Mouse (Mus musculus): ENCODE data around the gene Foxa3. TPM values are rescaled to one million over a fixed set of nuclear protein-coding genes. Genes with fewer than 3 reads are reported as not detected.
A peak's percentile ranks its signal among the peaks of the same experiment; 100 is the strongest.

Foxa3 gene
- polyA plus RNA-seq, 1 experiment from 2014 or later, result not detected

DNA sequence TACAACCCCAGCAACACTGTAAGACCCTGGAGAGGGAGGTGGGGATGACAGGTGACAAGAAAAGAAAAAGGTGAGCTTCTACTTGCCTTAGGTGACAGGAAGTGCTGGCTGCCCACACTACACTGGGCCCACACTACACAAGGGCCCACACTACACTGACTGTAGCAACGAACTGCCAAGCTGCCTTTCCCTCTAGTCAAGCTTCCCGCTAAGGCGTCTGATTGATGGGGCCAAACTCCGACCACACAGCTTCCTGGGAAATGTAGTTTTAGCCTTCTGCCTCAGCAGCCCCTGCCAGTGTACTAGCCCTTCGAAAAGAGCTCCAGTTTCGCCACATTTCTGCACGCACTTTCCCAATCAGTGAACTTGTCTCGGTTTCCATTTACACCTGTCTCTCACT, 55.7 kb downstream of the Foxa3 start:
- H3K36me3 ChIP-seq (replicated peaks; ENCODE audit: control insufficient read depth, insufficient read depth), result no peaks in the 10 kb centered on the region
- H3K4me3 ChIP-seq (replicated peaks; ENCODE audit: low read length), result no peak overlapping the region
- no peak overlapping the region for H3K9ac ChIP-seq
- DNase-seq (ENCODE audit: low spot score) (peak; percentile 68), ATAC-seq (ENCODE audit: low FRiP score) (peak; percentile 44)
- no peaks in the 10 kb centered on the region for H3K27me3 ChIP-seq (ENCODE audit: control insufficient read depth, insufficient read depth, low read length)
- peaks cover 14% of the 10 kb centered on the region for H3K4me1 ChIP-seq (replicated peaks; ENCODE audit: control insufficient read depth, insufficient read depth, low read length)
- H3K9me3 ChIP-seq (ENCODE audit: control insufficient read depth, low read length), result no peaks in the 10 kb centered on the region
- WGBS, result 11% methylated on average over 8 of the region's 8 CpGs
- H3K4me2 ChIP-seq (replicated peaks), result no peak overlapping the region
- H3K27ac ChIP-seq, result 0 out of 2 replicates have a peak overlapping the region, but pooled peaks have one; percentile 45

DNA sequence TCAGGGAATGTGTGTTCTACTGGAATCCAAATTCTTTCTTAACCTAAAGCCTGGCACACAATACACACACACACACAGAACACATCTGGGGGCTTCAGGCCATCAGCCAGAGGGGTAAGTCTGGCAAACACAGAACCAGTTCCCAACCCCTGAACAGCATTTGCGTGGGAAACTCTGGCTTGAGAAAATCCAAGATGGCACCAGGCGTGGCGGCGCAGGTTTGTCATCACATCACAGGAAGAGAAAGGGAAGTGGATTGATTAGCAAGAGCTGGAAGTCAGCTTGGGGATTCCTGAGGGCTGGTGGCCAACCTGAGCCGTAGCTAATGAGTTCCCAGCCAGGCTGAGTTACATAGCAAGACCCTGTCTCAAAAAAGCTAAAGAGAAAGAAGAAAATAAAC, 58.0 kb downstream of the Foxa3 start:
- peaks cover 26% of the 10 kb centered on the region for H3K4me1 ChIP-seq (replicated peaks; ENCODE audit: control insufficient read depth, insufficient read depth, low read length)
- H3K9me3 ChIP-seq (ENCODE audit: control insufficient read depth, low read length), result no peaks in the 10 kb centered on the region
- ATAC-seq (ENCODE audit: low FRiP score) (no peak), DNase-seq (ENCODE audit: low spot score) (no peak)
- no peak overlapping the region for H3K27ac ChIP-seq
- H3K4me2 ChIP-seq (replicated peaks), result no peak overlapping the region
- no peaks in the 10 kb centered on the region for H3K27me3 ChIP-seq (ENCODE audit: control insufficient read depth, insufficient read depth, low read length)
- no peaks in the 10 kb centered on the region for H3K36me3 ChIP-seq (replicated peaks; ENCODE audit: control insufficient read depth, insufficient read depth)
- H3K9ac ChIP-seq, result no peak overlapping the region
- 82% methylated on average over 5 of the region's 5 CpGs for WGBS
- H3K4me3 ChIP-seq (replicated peaks; ENCODE audit: low read length), result no peak overlapping the region

DNA sequence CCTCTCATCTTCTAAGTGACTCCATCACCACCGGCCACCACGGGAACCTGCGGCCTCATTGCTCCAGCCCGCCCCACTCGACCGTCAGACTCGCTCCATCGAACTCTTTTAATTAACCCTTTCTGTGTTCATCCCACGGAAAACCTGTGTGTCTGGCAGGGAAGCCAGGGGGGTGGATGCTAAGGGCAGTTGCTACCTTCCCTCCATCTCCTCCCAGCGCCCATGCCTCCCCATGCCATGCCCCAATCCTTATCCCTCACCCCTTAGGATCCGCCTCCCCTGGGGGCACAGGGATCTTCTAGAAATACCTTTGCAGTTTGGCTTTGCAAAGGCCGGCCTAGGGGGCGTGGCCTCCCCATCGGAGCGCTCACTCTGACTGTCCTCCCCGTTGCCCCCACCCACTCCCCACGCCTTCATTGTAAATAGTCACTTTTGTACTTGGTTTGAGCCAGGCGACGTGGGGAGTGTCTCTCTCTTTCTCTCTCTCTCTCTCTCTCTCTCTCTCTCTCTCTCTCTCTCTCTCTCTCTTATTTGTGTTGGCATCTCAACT, 60.0 kb downstream of the Foxa3 start:
- H3K4me3 ChIP-seq (replicated peaks; ENCODE audit: low read length), result no peak overlapping the region
- 4% methylated on average over 19 of the region's 19 CpGs for WGBS
- H3K27ac ChIP-seq, result no peak overlapping the region
- H3K4me1 ChIP-seq (replicated peaks; ENCODE audit: control insufficient read depth, insufficient read depth, low read length), result peaks cover 30% of the 10 kb centered on the region
- no peak overlapping the region for H3K9ac ChIP-seq
- no peaks in the 10 kb centered on the region for H3K9me3 ChIP-seq (ENCODE audit: control insufficient read depth, low read length)
- ATAC-seq (ENCODE audit: low FRiP score) (no peak), DNase-seq (ENCODE audit: low spot score) (no peak)
- peaks cover 12% of the 10 kb centered on the region; the same call in 1 of the 2 replicates for H3K36me3 ChIP-seq (replicated peaks; ENCODE audit: control insufficient read depth, insufficient read depth)
- H3K4me2 ChIP-seq (replicated peaks), result peak overlapping the region; percentile 46
- no peaks in the 10 kb centered on the region for H3K27me3 ChIP-seq (ENCODE audit: control insufficient read depth, insufficient read depth, low read length)

Other genes starting within 250 kb of the Foxa3 start
- gene Psg19, start 225.0 kb downstream of the Foxa3 start, polyA plus RNA-seq (2014; fragmentation: Nextera tagmentation; extraction: Ambion mirVana), result not detected in 2 replicates
- gene Psg17, start 201.9 kb downstream of the Foxa3 start, polyA plus RNA-seq (2014; fragmentation: Nextera tagmentation; extraction: Ambion mirVana), result 0.12 TPM in 1 of 2 replicates, not detected in the other
- 0.39 and 0.50 TPM in 2 replicates for gene Mill2, start 183.6 kb downstream of the Foxa3 start, polyA plus RNA-seq (2014; fragmentation: Nextera tagmentation; extraction: Ambion mirVana)
- gene Pglyrp1, start 152.2 kb downstream of the Foxa3 start, polyA plus RNA-seq (2014; fragmentation: Nextera tagmentation; extraction: Ambion mirVana), result 24.5 and 25.2 TPM in 2 replicates
- 23.9 and 24.0 TPM in 2 replicates for gene Ccdc61, start 113.1 kb downstream of the Foxa3 start, polyA plus RNA-seq (2014; fragmentation: Nextera tagmentation; extraction: Ambion mirVana)
- gene Nova2, start 97.7 kb downstream of the Foxa3 start, polyA plus RNA-seq (2014; fragmentation: Nextera tagmentation; extraction: Ambion mirVana), result 15.4 and 16.3 TPM in 2 replicates
- gene Nanos2, start 36.1 kb downstream of the Foxa3 start, polyA plus RNA-seq (2014; fragmentation: Nextera tagmentation; extraction: Ambion mirVana), result 0.52 and 0.69 TPM in 2 replicates
- 6.7 and 7.4 TPM in 2 replicates for gene Mypop, start 32.3 kb downstream of the Foxa3 start, polyA plus RNA-seq (2014; fragmentation: Nextera tagmentation; extraction: Ambion mirVana)
- gene Irf2bp1, start 19.5 kb downstream of the Foxa3 start, polyA plus RNA-seq (2014; fragmentation: Nextera tagmentation; extraction: Ambion mirVana), result 32.4 and 38.1 TPM in 2 replicates
- gene Sympk, start 839 bp upstream of the Foxa3 start, polyA plus RNA-seq (2014; fragmentation: Nextera tagmentation; extraction: Ambion mirVana), result 18.7 and 18.8 TPM in 2 replicates
- gene Rsph6a, start 31.2 kb upstream of the Foxa3 start, polyA plus RNA-seq (2014; fragmentation: Nextera tagmentation; extraction: Ambion mirVana), result 0.27 and 0.43 TPM in 2 replicates
- 32.0 and 35.0 TPM in 2 replicates for gene Dmwd, start 52.7 kb upstream of the Foxa3 start, polyA plus RNA-seq (2014; fragmentation: Nextera tagmentation; extraction: Ambion mirVana)
- 8.2 and 8.9 TPM in 2 replicates for gene Dmpk, start 60.3 kb upstream of the Foxa3 start, polyA plus RNA-seq (2014; fragmentation: Nextera tagmentation; extraction: Ambion mirVana)
- 2.3 and 2.5 TPM in 2 replicates for gene Six5, start 71.1 kb upstream of the Foxa3 start, polyA plus RNA-seq (2014; fragmentation: Nextera tagmentation; extraction: Ambion mirVana)
- 6.7 and 7.7 TPM in 2 replicates for gene Gm4969, start 94.8 kb upstream of the Foxa3 start, polyA plus RNA-seq (2014; fragmentation: Nextera tagmentation; extraction: Ambion mirVana)
- 10.9 and 11.9 TPM in 2 replicates for gene Fbxo46, start 96.3 kb upstream of the Foxa3 start, polyA plus RNA-seq (2014; fragmentation: Nextera tagmentation; extraction: Ambion mirVana)
- 19.1 and 20.3 TPM in 2 replicates for gene Qpctl, start 125.8 kb upstream of the Foxa3 start, polyA plus RNA-seq (2014; fragmentation: Nextera tagmentation; extraction: Ambion mirVana)
- gene Snrpd2, start 126.2 kb upstream of the Foxa3 start, polyA plus RNA-seq (2014; fragmentation: Nextera tagmentation; extraction: Ambion mirVana), result 104 and 110 TPM in 2 replicates
- gene Gipr, start 142.6 kb upstream of the Foxa3 start, polyA plus RNA-seq (2014; fragmentation: Nextera tagmentation; extraction: Ambion mirVana), result 0.62 and 1.1 TPM in 2 replicates
- gene Eml2, start 152.9 kb upstream of the Foxa3 start, polyA plus RNA-seq (2014; fragmentation: Nextera tagmentation; extraction: Ambion mirVana), result 3.4 and 3.6 TPM in 2 replicates
- gene Gpr4, start 189.0 kb upstream of the Foxa3 start, polyA plus RNA-seq (2014; fragmentation: Nextera tagmentation; extraction: Ambion mirVana), result 3.1 and 3.2 TPM in 2 replicates
- gene Opa3, start 204.8 kb upstream of the Foxa3 start, polyA plus RNA-seq (2014; fragmentation: Nextera tagmentation; extraction: Ambion mirVana), result 34.1 and 36.6 TPM in 2 replicates
- 32.7 and 35.3 TPM in 2 replicates for gene Vasp, start 248.3 kb upstream of the Foxa3 start, polyA plus RNA-seq (2014; fragmentation: Nextera tagmentation; extraction: Ambion mirVana)